Mouse (Mus musculus): ENCODE data around the gene Mmgt2. TPM values are rescaled to one million over a fixed set of nuclear protein-coding genes. Genes with fewer than 3 reads are reported as not detected.
A peak's percentile ranks its signal among the peaks of the same experiment; 100 is the strongest.

Mmgt2 gene
- polyA plus RNA-seq, 1 experiment: 8.6 TPM

- H3K4me3 ChIP-seq (ENCODE audit: control insufficient read depth, low read depth, low read length): no peak overlapping the region
- H3K36me3 ChIP-seq (ENCODE audit: control insufficient read depth, insufficient read depth, low read length): no peaks in the 10 kb centered on the region
- no peaks in the 10 kb centered on the region for H3K27me3 ChIP-seq (ENCODE audit: control insufficient read depth, insufficient read depth, low read length)
- no peak for TF ChIP-seq CTCF (IDR thresholded peaks at IDR 0.05; ENCODE audit: control insufficient read depth, insufficient read depth, insufficient replicate concordance, low read depth, low read length)
- TF ChIP-seq POLR2A (IDR thresholded peaks at IDR 0.05; ENCODE audit: control insufficient read depth, low read depth, low read length): no peak
- H3K4me1 ChIP-seq (ENCODE audit: control insufficient read depth, insufficient read depth, low read length): peaks cover 9% of the 10 kb centered on the region
- H3K27ac ChIP-seq (ENCODE audit: control insufficient read depth, insufficient read depth, low read depth, low read length): peak overlapping the region; percentile 54; the same call in 1 of the 2 replicates
Measured at GRCm38 (mm10) chr11:62636105-62636839, 12.2 kb upstream of the Mmgt2 start.

- Histone ChIP-seq H3K27ac (ENCODE audit: control insufficient read depth, insufficient read depth, low read depth, low read length) (no peak overlapping the region), H3K36me3 (ENCODE audit: control insufficient read depth, insufficient read depth, low read length) (no peaks in the 10 kb centered on the region), H3K27me3 (ENCODE audit: control insufficient read depth, insufficient read depth, low read length) (no peaks in the 10 kb centered on the region), H3K4me3 (ENCODE audit: control insufficient read depth, low read depth, low read length) (no peak overlapping the region), H3K4me1 (ENCODE audit: control insufficient read depth, insufficient read depth, low read length) (peaks cover 9% of the 10 kb centered on the region)
- TF ChIP-seq CTCF (IDR thresholded peaks at IDR 0.05; ENCODE audit: control insufficient read depth, insufficient read depth, insufficient replicate concordance, low read depth, low read length) (no peak), POLR2A (IDR thresholded peaks at IDR 0.05; ENCODE audit: control insufficient read depth, low read depth, low read length) (no peak)
Measured at GRCm38 (mm10) chr11:62636840-62637221, 11.6 kb upstream of the Mmgt2 start.

GRCm38 (mm10) chr11:62637401-62637800 is 11.1 kb upstream of the Mmgt2 start:
- no peak overlapping the region for H3K4me3 ChIP-seq (ENCODE audit: control insufficient read depth, low read depth, low read length)
- peaks cover 9% of the 10 kb centered on the region for H3K4me1 ChIP-seq (ENCODE audit: control insufficient read depth, insufficient read depth, low read length)
- H3K27ac ChIP-seq (ENCODE audit: control insufficient read depth, insufficient read depth, low read depth, low read length): peak overlapping the region; percentile 13; the same call in 1 of the 2 replicates
- no peaks in the 10 kb centered on the region for H3K36me3 ChIP-seq (ENCODE audit: control insufficient read depth, insufficient read depth, low read length)
- TF ChIP-seq POLR2A (IDR thresholded peaks at IDR 0.05; ENCODE audit: control insufficient read depth, low read depth, low read length) (no peak), CTCF (IDR thresholded peaks at IDR 0.05; ENCODE audit: control insufficient read depth, insufficient read depth, insufficient replicate concordance, low read depth, low read length) (no peak)
- no peaks in the 10 kb centered on the region for H3K27me3 ChIP-seq (ENCODE audit: control insufficient read depth, insufficient read depth, low read length)

GRCm38 (mm10) chr11:62637806-62638205 is 10.7 kb upstream of the Mmgt2 start:
- no peaks in the 10 kb centered on the region for H3K27me3 ChIP-seq (ENCODE audit: control insufficient read depth, insufficient read depth, low read length)
- no peak overlapping the region for H3K4me3 ChIP-seq (ENCODE audit: control insufficient read depth, low read depth, low read length)
- H3K36me3 ChIP-seq (ENCODE audit: control insufficient read depth, insufficient read depth, low read length): no peaks in the 10 kb centered on the region
- peaks cover 9% of the 10 kb centered on the region for H3K4me1 ChIP-seq (ENCODE audit: control insufficient read depth, insufficient read depth, low read length)
- TF ChIP-seq POLR2A (IDR thresholded peaks at IDR 0.05; ENCODE audit: control insufficient read depth, low read depth, low read length) (no peak), CTCF (IDR thresholded peaks at IDR 0.05; ENCODE audit: control insufficient read depth, insufficient read depth, insufficient replicate concordance, low read depth, low read length) (no peak)
- H3K27ac ChIP-seq (ENCODE audit: control insufficient read depth, insufficient read depth, low read depth, low read length): no peak overlapping the region

GRCm38 (mm10) chr11:62638402-62638801 is 10.1 kb upstream of the Mmgt2 start:
- Histone ChIP-seq H3K4me3 (ENCODE audit: control insufficient read depth, low read depth, low read length) (no peak overlapping the region), H3K27ac (ENCODE audit: control insufficient read depth, insufficient read depth, low read depth, low read length) (no peak overlapping the region), H3K27me3 (ENCODE audit: control insufficient read depth, insufficient read depth, low read length) (no peaks in the 10 kb centered on the region), H3K4me1 (ENCODE audit: control insufficient read depth, insufficient read depth, low read length) (peaks cover 9% of the 10 kb centered on the region), H3K36me3 (ENCODE audit: control insufficient read depth, insufficient read depth, low read length) (no peaks in the 10 kb centered on the region)
- TF ChIP-seq POLR2A (IDR thresholded peaks at IDR 0.05; ENCODE audit: control insufficient read depth, low read depth, low read length) (no peak), CTCF (IDR thresholded peaks at IDR 0.05; ENCODE audit: control insufficient read depth, insufficient read depth, insufficient replicate concordance, low read depth, low read length) (no peak)

- no peak for TF ChIP-seq CTCF (IDR thresholded peaks at IDR 0.05; ENCODE audit: control insufficient read depth, insufficient read depth, insufficient replicate concordance, low read depth, low read length)
- TF ChIP-seq POLR2A (IDR thresholded peaks at IDR 0.05; ENCODE audit: control insufficient read depth, low read depth, low read length): no peak
- Histone ChIP-seq H3K36me3 (ENCODE audit: control insufficient read depth, insufficient read depth, low read length) (no peaks in the 10 kb centered on the region), H3K27ac (ENCODE audit: control insufficient read depth, insufficient read depth, low read depth, low read length) (no peak overlapping the region), H3K4me3 (ENCODE audit: control insufficient read depth, low read depth, low read length) (no peak overlapping the region), H3K27me3 (ENCODE audit: control insufficient read depth, insufficient read depth, low read length) (no peaks in the 10 kb centered on the region), H3K4me1 (ENCODE audit: control insufficient read depth, insufficient read depth, low read length) (peaks cover 9% of the 10 kb centered on the region)
Measured at GRCm38 (mm10) chr11:62640378-62640777, 8.1 kb upstream of the Mmgt2 start.

GRCm38 (mm10) chr11:62642023-62642844 is 6.2 kb upstream of the Mmgt2 start:
- H3K36me3 ChIP-seq (ENCODE audit: control insufficient read depth, insufficient read depth, low read length): no peaks in the 10 kb centered on the region
- H3K27ac ChIP-seq (ENCODE audit: control insufficient read depth, insufficient read depth, low read depth, low read length): peak overlapping the region; percentile 30
- no peak for TF ChIP-seq CTCF (IDR thresholded peaks at IDR 0.05; ENCODE audit: control insufficient read depth, insufficient read depth, insufficient replicate concordance, low read depth, low read length)
- TF ChIP-seq POLR2A (IDR thresholded peaks at IDR 0.05; ENCODE audit: control insufficient read depth, low read depth, low read length): no peak
- no peaks in the 10 kb centered on the region for H3K27me3 ChIP-seq (ENCODE audit: control insufficient read depth, insufficient read depth, low read length)
- peaks cover 5% of the 10 kb centered on the region for H3K4me1 ChIP-seq (ENCODE audit: control insufficient read depth, insufficient read depth, low read length)
- H3K4me3 ChIP-seq (ENCODE audit: control insufficient read depth, low read depth, low read length): no peak overlapping the region
